7 mouse cellular contexts compared by ENCODE assay signal in genomic region chr5:32459882-32460751, GRCm38 (mm10). TPM values are rescaled to one million over a fixed set of nuclear protein-coding genes. Genes with fewer than 3 reads are reported as not detected.
DNase-seq lines count a peak whose midpoint lies in the region; ATAC-seq and TF ChIP-seq lines count a peak whose summit lies in the region.

No protein-coding gene starts in this region.

- H3K4me3 ChIP-seq in E14TG2a.4 (replicated peaks; ENCODE audit: low read length), result peak overlapping the region; percentile 94
- peak overlapping the region; percentile 94 for H3K4me3 ChIP-seq in heart, embryonic 12.5 days
- peak overlapping the region; percentile 88 for H3K4me3 ChIP-seq in kidney, embryonic 15.5 days (replicated peaks)

- ATAC-seq in heart, embryonic 12.5 days (ENCODE audit: insufficient number of reproducible peaks, low FRiP score), result no peak
- no peak for ATAC-seq in kidney, embryonic 15.5 days (replicated peaks; ENCODE audit: low FRiP score)

- peak; percentile 65 for DNase-seq in 416B (ENCODE audit: low read depth)
- DNase-seq in embryo, embryonic 11 days, result peak; percentile 67
- DNase-seq in lung, postnatal 25 days (ENCODE audit: low spot score), result peak; percentile 67
- peak; percentile 28 for DNase-seq in splenic B cell, adult 2 months (ENCODE audit: low read depth, low spot score)

- no peaks in the 10 kb centered on the region for H3K36me3 ChIP-seq in E14TG2a.4 (ENCODE audit: insufficient read depth, low read length)
- no peaks in the 10 kb centered on the region for H3K36me3 ChIP-seq in heart, embryonic 12.5 days
- no peaks in the 10 kb centered on the region for H3K36me3 ChIP-seq in kidney, embryonic 15.5 days
- H3K36me3 ChIP-seq in splenic B cell, adult 2 months (ENCODE audit: control insufficient read depth, insufficient read depth, low read length, poor library complexity, severe bottlenecking), result no peaks in the 10 kb centered on the region

- H3K4me1 ChIP-seq in E14TG2a.4 (replicated peaks; ENCODE audit: low read depth, low read length), result peaks cover 48% of the 10 kb centered on the region
- peaks cover 20% of the 10 kb centered on the region for H3K4me1 ChIP-seq in heart, embryonic 12.5 days (replicated peaks)
- H3K4me1 ChIP-seq in kidney, embryonic 15.5 days, result peaks cover 23% of the 10 kb centered on the region

- H3K9me3 ChIP-seq in E14TG2a.4 (ENCODE audit: low read length), result no peaks in the 10 kb centered on the region
- H3K9me3 ChIP-seq in heart, embryonic 12.5 days (replicated peaks), result no peaks in the 10 kb centered on the region
- no peaks in the 10 kb centered on the region for H3K9me3 ChIP-seq in kidney, embryonic 15.5 days (replicated peaks)

- H3K27ac ChIP-seq in heart, embryonic 12.5 days (ENCODE audit: poor library complexity, severe bottlenecking), result peak overlapping the region; percentile 100
- H3K27ac ChIP-seq in kidney, embryonic 15.5 days, result peak overlapping the region; percentile 99

- H3K4me2 ChIP-seq in heart, embryonic 12.5 days, result peak overlapping the region; percentile 61
- H3K4me2 ChIP-seq in kidney, embryonic 15.5 days, result peak overlapping the region; percentile 62

- H3K9ac ChIP-seq in heart, embryonic 12.5 days, result peak overlapping the region; percentile 100
- peak overlapping the region; percentile 99 for H3K9ac ChIP-seq in kidney, embryonic 15.5 days

- WGBS in heart, embryonic 12.5 days, result under 1% methylated on average over 19 of the region's 19 CpGs
- 0% methylated on average over 19 of the region's 19 CpGs for WGBS in kidney, embryonic 15.5 days

- no peak for TF ChIP-seq CTCF in E14TG2a.4 (conservative IDR thresholded peaks at IDR 0.05; ENCODE audit: low read length)

- no peaks in the 10 kb centered on the region for H3K27me3 ChIP-seq in E14TG2a.4 (ENCODE audit: insufficient read depth, low read length)
- no peaks in the 10 kb centered on the region for H3K27me3 ChIP-seq in heart, embryonic 12.5 days (replicated peaks)
- H3K27me3 ChIP-seq in kidney, embryonic 15.5 days, result no peaks in the 10 kb centered on the region
- no peaks in the 10 kb centered on the region for H3K27me3 ChIP-seq in splenic B cell, adult 2 months (ENCODE audit: control insufficient read depth, insufficient read depth, low read length, poor library complexity, severe bottlenecking)

RNA-seq across cellular contexts. Expression of gene Ppp1cb, which starts 1.5 kb away (rescaled TPM):
- polyA plus RNA-seq in heart, embryonic 12.5 days (2016; fragmentation: Nextera tagmentation; extraction: Ambion mirVana), result 283 and 290 TPM in 2 replicates
- 213 and 221 TPM in 2 replicates for polyA plus RNA-seq in kidney, embryonic 15.5 days (2015; fragmentation: Nextera tagmentation; extraction: Ambion mirVana)
